In the genomic region with DNA sequence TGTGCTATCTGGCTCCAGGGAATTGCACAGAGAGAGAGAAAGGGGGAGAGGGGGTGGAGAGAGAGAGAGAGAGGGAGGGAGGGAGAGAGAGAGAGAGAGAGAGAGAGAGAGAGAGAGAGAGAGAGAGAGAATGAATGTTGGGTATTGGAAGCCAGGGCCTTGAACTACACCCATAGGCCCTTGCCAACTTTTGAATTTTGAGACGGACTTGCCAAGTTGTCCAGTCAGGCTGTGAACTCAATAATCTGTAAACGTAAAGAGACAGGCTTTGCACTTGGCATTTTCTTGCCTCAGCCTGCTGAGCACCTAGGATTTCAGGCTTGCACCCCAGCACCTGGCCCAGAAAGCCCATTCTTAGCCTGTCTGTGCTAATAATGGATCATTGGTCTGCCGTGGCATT, we compare ENCODE assay signal across 9 mouse cellular contexts. TPM values are rescaled to one million over a fixed set of nuclear protein-coding genes. Genes with fewer than 3 reads are reported as not detected.
DNase-seq lines count a peak whose midpoint lies in the region; ATAC-seq and TF ChIP-seq lines count a peak whose summit lies in the region.
"Had no signal": no experiment of that assay in that cellular context is flagged by ENCODE, and none has a peak within 500 bp of the region (broad histone marks: within the 10 kb centered on the region; RNA-seq: fewer than 3 reads in every experiment).

No protein-coding gene starts in this region.

- peaks cover 3% of the 10 kb centered on the region for H3K79me2 ChIP-seq in heart, adult 2 months (replicated peaks; ENCODE audit: control insufficient read depth, insufficient read depth, low read length)

- DNase-seq in heart, adult 2 months, result no peak
- DNase-seq in heart, adult 11 months, result no peak
- no peak for DNase-seq in spleen, adult 2 months (ENCODE audit: low read depth in 1 of 2, low spot score in 2 of 2)
- no peak for DNase-seq in spleen, postnatal 14 days (ENCODE audit: low spot score in 2 of 2)
- no peak for DNase-seq in liver, embryonic 11.5 days (ENCODE audit: low spot score)
- DNase-seq in stomach, postnatal 0 days (ENCODE audit: low spot score), result no peak
- no peak for DNase-seq in spleen, adult 18-20 months
- DNase-seq in yolk sac, embryonic 10.5 days (ENCODE audit: low spot score), result no peak

- peaks cover 24% of the 10 kb centered on the region for H3K4me1 ChIP-seq in heart, adult 2 months (ENCODE audit: control insufficient read depth, insufficient read depth, low read length)
- H3K4me1 ChIP-seq in spleen, adult 2 months (ENCODE audit: control insufficient read depth, insufficient read depth, insufficient read length), result peaks cover 20% of the 10 kb centered on the region; the same call in 1 of the 2 replicates
- peaks cover 39% of the 10 kb centered on the region for H3K4me1 ChIP-seq in liver, embryonic 11.5 days (replicated peaks; ENCODE audit: control insufficient read depth, insufficient read depth, low read length)
- H3K4me1 ChIP-seq in stomach, postnatal 0 days (replicated peaks; ENCODE audit: control insufficient read depth, insufficient read depth), result peaks cover 10% of the 10 kb centered on the region

- H3K9me3 ChIP-seq in liver, embryonic 11.5 days (ENCODE audit: control insufficient read depth, low read length), result no peaks in the 10 kb centered on the region
- H3K9me3 ChIP-seq in stomach, postnatal 0 days (ENCODE audit: control insufficient read depth, low read length), result no peaks in the 10 kb centered on the region

- WGBS in heart, adult 2 months, result 9% methylated on average over 3 of the region's 3 CpGs
- 72% methylated on average over 3 of the region's 3 CpGs for WGBS in spleen, adult 2 months
- WGBS in liver, embryonic 11.5 days, result 69% methylated on average over 3 of the region's 3 CpGs
- WGBS in stomach, postnatal 0 days, result 4% methylated on average over 3 of the region's 3 CpGs

- H3K36me3 ChIP-seq in heart, adult 2 months (ENCODE audit: control insufficient read depth, insufficient read depth, low read length), result peaks cover 19% of the 10 kb centered on the region
- no peaks in the 10 kb centered on the region for H3K36me3 ChIP-seq in spleen, adult 2 months (ENCODE audit: control insufficient read depth, insufficient read depth, low read length)
- H3K36me3 ChIP-seq in liver, embryonic 11.5 days (ENCODE audit: control insufficient read depth, insufficient read depth, low read length), result no peaks in the 10 kb centered on the region
- no peaks in the 10 kb centered on the region for H3K36me3 ChIP-seq in stomach, postnatal 0 days (ENCODE audit: control insufficient read depth, insufficient read depth, low read length)

- ATAC-seq in liver, embryonic 11.5 days (replicated peaks; ENCODE audit: low FRiP score), result no peak
- ATAC-seq in stomach, postnatal 0 days (ENCODE audit: low FRiP score, low TSS enrichment), result no peak

- TF ChIP-seq CTCF in heart, adult 2 months (IDR thresholded peaks at IDR 0.05), result no peak
- TF ChIP-seq CTCF in spleen, adult 2 months (IDR thresholded peaks at IDR 0.05; ENCODE audit: extremely low read depth, insufficient read depth, insufficient read length, insufficient replicate concordance), result no peak
- no peak for TF ChIP-seq CTCF in stomach, postnatal 0 days (IDR thresholded peaks at IDR 0.05; ENCODE audit: low read depth)

- intact Hi-C loops in heart, adult 2 months (cut with DNase I), result no loop called here

- H3K9ac ChIP-seq in heart, adult 2 months (ENCODE audit: low read depth, low read length), result 0 out of 2 replicates have a peak overlapping the region, but pooled peaks have one; percentile 12
- H3K9ac ChIP-seq in liver, embryonic 11.5 days (ENCODE audit: low read depth, low read length), result no peak overlapping the region
- H3K9ac ChIP-seq in stomach, postnatal 0 days (ENCODE audit: low read length), result no peak overlapping the region; the same call in 1 of the 2 replicates

- no peak overlapping the region for H3K4me3 ChIP-seq in heart, adult 2 months
- no peak overlapping the region for H3K4me3 ChIP-seq in spleen, adult 2 months (ENCODE audit: extremely low read depth, insufficient read depth, insufficient read length)
- H3K4me3 ChIP-seq in liver, embryonic 11.5 days (ENCODE audit: low read depth, low read length), result peak overlapping the region; percentile 67
- peak overlapping the region; percentile 92 for H3K4me3 ChIP-seq in stomach, postnatal 0 days (ENCODE audit: low read depth, low read length)

- no peaks in the 10 kb centered on the region for H3K27me3 ChIP-seq in heart, adult 2 months (ENCODE audit: control insufficient read depth, insufficient read depth, low read length)
- no peaks in the 10 kb centered on the region for H3K27me3 ChIP-seq in spleen, adult 2 months (ENCODE audit: control insufficient read depth, insufficient read depth, low read length)
- H3K27me3 ChIP-seq in liver, embryonic 11.5 days (replicated peaks; ENCODE audit: control insufficient read depth, insufficient read depth, low read length), result no peaks in the 10 kb centered on the region
- no peaks in the 10 kb centered on the region for H3K27me3 ChIP-seq in stomach, postnatal 0 days (ENCODE audit: control insufficient read depth, insufficient read depth, low read length)

- H3K27ac ChIP-seq in heart, adult 2 months, result peak overlapping the region; percentile 43
- peak overlapping the region; percentile 84; the same call in 1 of the 2 replicates for H3K27ac ChIP-seq in spleen, adult 2 months (ENCODE audit: insufficient read depth, low read length)
- H3K27ac ChIP-seq in liver, embryonic 11.5 days (ENCODE audit: low read depth, low read length), result no peak overlapping the region
- peak overlapping the region; percentile 98 for H3K27ac ChIP-seq in stomach, postnatal 0 days (replicated peaks)

- H3K4me2 ChIP-seq in liver, embryonic 11.5 days, result peak overlapping the region; percentile 76
- H3K4me2 ChIP-seq in stomach, postnatal 0 days (replicated peaks; ENCODE audit: low read depth), result peak overlapping the region; percentile 84

- no peak for TF ChIP-seq POLR2A in heart, adult 2 months (IDR thresholded peaks at IDR 0.05; ENCODE audit: insufficient read depth, low read depth, low read length)
- no peak for TF ChIP-seq POLR2A in spleen, adult 2 months (IDR thresholded peaks at IDR 0.05; ENCODE audit: low read depth, low read length)

- TF ChIP-seq EP300 in heart, adult 2 months (IDR thresholded peaks at IDR 0.05; ENCODE audit: insufficient read depth, low read depth, low read length), result no peak
- no peak for TF ChIP-seq EP300 in stomach, postnatal 0 days (optimal IDR thresholded peaks at IDR 0.05)

RNA-seq across cellular contexts. Expression of a gene that starts 48.2 kb away (rescaled TPM):
- total RNA-seq in heart, adult 2 months (2021), result not detected
- polyA plus RNA-seq in heart, adult 2 months (2012; rRNA removed), result 0.04 TPM in 1 of 2 replicates, not detected in the other
- polyA plus RNA-seq in spleen, adult 2 months (2012; rRNA removed), result 0.93 and 1.1 TPM in 2 replicates
- polyA plus RNA-seq in liver, embryonic 11.5 days (2014; fragmentation: Nextera tagmentation; extraction: Ambion mirVana), result 0.08 TPM in 1 of 2 replicates, not detected in the other
- polyA plus RNA-seq in stomach, postnatal 0 days (2015; fragmentation: Nextera tagmentation; extraction: Ambion mirVana), result 0.08 and 0.10 TPM in 2 replicates
- total RNA-seq: hematopoietic stem cell, adult 5-6 weeks had no signal

Comparison
In these comparisons a context has a peak if more than half of its experiments do, and no peak if none do; other contexts are left out.
1. H3K4me3 ChIP-seq: peak in liver, embryonic 11.5 days (single experiment) and stomach, postnatal 0 days (single experiment); none in heart, adult 2 months (single experiment) and spleen, adult 2 months (single experiment).